Mouse (Mus musculus) frontal cortex, postnatal 36 days (tissue): ENCODE measurements around the gene Nuak2.
"Not testable (repeated sequence)": the region's sequence is repeated elsewhere in the genome, so short reads cannot be mapped to it uniquely, and the experiment has no call there.

Source experiments
- DNase-seq, 2 experiments: peaks; one replicate each; pipeline ENCODE4 v3.0.0; 2022; ENCODE audit warnings: low spot score in 2 of 2

The Nuak2 gene

DNA sequence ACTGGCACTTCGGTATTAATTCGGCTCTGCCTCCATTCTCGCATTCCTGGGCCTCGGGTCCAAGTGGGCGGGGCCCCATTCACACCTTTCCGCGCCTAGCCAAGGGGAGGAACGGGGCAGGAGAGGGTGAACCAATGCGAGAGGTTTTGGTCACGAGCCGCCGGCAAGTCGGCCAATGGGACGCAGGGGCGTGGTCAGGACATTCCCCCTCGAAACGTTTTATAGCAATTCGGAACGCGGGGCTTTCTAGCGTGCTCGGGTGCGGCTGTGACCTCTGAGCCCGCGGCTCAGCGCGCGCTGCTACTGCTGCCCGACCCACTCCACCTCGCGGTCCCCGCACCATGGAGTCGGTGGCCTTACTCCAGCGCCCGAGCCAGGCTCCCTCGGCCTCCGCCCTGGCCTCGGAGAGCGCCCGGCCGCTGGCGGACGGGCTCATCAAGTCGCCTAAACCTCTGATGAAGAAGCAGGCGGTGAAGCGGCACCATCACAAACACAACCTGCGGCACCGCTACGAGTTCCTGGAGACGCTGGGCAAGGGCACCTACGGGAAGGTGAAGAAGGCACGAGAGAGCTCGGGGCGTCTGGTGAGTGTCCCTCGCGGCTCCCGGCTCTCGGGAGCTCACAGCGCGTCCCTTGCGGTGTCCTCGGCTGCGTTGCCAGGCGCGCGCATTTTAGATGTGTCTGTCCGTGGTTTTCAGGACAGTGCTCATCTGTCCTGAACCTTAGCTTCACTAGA is at the start of gene Nuak2:
Gene Nuak2 (plus strand): TSS at position 238 of the 736 bp plus-strand sequence.
- peak; percentile 72 to 77 for DNase-seq

DNA sequence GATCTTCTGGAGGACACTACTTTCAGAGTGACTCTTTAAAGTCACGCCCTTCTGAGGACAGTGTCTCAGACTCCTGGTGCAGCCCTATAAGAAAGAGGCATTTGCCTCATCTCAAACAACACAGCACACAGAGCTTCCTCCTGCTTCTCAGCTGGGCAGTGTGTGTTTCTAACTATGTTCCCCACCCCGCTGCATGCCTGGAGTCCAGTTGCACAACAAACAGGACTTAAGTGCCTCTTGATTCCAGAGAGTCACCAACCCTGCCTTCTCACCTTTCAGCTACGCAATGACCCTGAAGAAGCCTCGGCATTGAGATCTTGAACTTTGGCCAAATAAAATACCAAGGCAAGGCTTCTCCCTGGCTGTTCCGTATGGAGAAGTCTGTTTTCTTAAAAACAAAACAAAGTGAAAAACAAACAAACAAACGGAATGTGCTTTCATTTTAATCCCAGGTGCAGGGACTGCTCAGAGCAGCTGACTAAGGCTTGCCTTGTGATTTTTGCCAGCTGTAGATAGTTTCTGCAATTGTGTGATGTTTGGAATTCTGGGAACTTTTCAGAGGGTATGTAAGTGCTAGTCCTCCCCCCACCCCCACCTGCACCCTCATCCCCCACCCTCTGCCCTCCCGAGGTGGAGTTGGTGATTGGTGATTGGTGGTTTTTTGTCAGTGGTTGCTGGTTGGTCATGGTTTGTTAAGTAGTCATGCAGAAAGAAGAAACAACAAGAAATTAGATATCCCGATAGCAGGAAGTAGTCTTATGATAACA is 49.0 kb upstream of the Nuak2 start:
- no peak for DNase-seq

GRCm38 (mm10) chr1:132267959-132268358 is 48.0 kb upstream of the Nuak2 start:
- peak in 1 of 2 experiments; percentile 37 for DNase-seq

DNA sequence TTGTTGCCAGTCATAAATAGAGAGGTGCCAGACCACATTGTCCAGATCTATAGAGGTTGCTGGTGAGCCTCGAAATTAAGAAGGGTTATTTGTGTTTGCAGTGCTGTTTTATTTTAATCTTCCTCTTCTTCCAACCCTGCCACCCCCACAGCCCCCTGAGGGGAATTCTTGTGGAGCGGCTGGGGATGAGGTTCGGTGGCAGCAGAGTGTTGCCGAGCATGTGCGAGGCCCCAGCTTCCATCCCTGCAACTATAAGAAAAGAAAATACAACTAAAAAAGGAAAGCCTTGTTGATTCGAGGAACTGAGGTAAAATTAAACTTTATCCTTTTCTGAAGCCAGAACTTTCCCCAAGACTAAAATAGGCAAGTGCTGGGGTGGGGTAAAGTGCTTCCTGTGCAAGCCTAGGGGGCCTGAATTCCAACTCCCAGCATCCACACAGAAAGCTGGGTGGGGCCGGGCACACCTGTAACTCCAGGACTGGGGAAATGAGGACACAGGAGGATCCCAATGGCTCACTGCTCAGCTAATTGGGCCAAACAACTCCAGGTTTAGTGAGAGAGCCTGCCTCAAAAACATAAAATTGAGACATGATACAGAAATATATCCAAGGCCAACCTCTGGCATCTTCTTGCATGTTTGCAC is 47.4 kb upstream of the Nuak2 start:
- DNase-seq = peak; percentile 17 to 50

DNA sequence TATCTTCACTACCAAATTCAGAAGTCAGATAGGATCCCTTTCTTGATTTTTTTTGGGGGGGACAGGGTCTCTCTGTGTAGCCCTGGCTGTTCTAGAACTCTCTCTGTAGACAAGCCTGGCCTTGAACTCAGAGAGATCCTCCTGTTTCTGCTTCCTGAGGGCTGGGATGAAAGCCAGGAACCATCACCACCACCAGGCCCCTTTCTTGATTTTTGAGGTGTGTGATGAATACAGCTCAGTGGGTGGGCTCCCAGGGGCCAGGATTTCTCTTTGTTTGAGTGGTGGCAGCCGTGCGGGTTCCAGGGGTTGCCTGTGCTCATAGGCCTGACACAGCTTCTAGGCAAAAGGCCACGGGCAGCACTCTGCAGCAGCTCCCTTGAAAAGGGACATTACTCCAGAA is 44.7 kb upstream of the Nuak2 start:
- DNase-seq = no peak

DNA sequence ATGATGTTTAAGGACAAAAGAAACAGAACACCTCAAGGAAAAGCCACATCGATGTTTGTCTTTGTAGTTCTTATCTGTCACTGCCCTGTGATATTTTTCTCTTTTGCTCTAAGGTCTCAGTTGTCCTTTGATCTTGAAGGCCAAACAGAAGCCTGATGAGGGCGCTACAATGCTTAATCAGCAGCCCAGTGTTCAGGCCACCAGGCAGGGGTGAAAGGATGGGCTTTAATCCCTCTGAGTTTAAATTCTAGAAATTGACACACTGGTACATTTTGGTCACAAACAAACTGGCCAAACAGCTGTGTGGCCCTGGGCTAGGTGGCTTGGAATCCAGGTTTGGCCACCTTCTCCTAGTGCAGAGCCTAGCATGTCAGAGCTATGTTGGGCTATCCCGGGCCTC is 39.2 kb upstream of the Nuak2 start:
- no peak for DNase-seq

- no peak for DNase-seq
These were observed 38.8 kb upstream of the Nuak2 start for GRCm38 (mm10) chr1:132277124-132277523.

DNA sequence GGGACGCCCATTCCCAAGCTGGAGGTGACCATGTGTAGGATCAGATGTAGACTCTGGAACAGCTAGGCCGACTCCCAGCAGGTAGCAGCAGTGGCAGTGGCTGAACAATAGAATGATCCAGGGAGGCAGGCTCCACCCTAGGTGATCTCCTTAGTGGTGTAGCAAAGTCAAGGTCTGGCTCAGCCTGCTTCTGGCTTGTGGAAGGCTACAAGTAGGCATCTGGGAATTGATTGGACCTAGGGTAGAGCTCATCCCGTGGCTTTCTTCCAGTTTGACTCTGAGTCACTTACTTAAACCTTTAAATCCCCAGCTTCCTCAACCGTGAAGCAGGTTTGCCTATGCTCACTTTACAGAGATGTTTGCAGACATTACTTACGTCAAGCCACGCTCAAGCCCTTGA is 35.3 kb upstream of the Nuak2 start:
- not testable (repeated sequence) for DNase-seq

- no peak for DNase-seq
These were observed 34.3 kb upstream of the Nuak2 start for GRCm38 (mm10) chr1:132281523-132282176.

DNA sequence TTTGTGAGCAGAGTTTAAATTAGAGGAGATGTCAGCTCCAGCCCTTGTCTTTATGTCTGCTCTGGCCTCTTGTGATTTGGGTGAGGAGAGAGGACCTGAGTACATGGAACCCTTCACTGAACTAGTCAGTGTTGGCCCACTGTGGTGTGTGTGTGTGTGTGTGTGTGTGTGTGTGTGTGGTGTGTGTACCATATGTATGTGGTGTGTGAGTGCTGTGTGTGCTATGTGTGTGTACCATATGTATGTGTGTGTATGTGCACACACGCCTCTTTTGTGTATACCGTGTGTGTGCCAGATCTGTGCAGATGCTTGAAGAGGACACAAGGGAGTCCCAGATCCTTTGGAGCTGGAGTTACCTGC is 33.8 kb upstream of the Nuak2 start:
- no peak for DNase-seq

GRCm38 (mm10) chr1:132283018-132283417 is 32.9 kb upstream of the Nuak2 start:
- no peak for DNase-seq

DNA sequence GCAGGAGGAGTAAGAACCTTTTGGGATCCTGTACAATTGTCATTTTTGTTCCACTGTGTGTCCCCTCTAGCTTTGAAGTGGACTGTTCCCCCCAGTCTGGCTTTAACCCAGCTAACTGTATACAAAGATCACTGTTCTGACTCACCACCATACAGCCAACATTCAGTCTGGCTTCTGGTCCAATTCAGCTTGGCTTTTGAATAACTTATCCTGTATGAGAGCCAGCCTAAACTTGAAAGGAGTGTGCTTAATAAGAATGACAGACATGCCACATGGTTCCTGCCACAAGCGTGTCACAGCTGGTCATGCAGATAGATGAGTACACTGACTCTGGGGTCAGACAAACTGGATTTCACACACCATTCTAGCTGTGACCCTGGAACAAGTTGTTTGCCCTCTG is 29.2 kb upstream of the Nuak2 start:
- DNase-seq = no peak

DNA sequence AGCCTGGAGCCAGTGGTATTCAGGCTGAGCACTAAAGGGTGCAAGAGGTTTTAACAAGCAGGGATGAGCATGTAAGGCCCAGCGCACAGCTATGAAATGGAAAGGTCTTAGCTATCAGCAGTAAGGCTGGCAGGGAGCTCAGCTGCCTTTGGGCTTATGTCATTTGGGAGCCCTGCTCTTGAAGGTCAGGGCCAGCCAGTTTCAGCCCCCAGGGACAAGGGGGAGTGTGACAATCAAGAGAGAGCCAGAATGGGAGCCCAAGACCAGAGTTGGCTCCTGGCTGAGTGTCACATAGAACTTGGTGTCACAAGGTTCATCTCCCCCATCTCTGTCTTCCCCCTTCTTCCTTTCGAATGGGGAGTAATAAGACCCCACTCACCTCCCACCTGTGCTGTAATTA is 28.5 kb upstream of the Nuak2 start:
- DNase-seq = no peak

DNA sequence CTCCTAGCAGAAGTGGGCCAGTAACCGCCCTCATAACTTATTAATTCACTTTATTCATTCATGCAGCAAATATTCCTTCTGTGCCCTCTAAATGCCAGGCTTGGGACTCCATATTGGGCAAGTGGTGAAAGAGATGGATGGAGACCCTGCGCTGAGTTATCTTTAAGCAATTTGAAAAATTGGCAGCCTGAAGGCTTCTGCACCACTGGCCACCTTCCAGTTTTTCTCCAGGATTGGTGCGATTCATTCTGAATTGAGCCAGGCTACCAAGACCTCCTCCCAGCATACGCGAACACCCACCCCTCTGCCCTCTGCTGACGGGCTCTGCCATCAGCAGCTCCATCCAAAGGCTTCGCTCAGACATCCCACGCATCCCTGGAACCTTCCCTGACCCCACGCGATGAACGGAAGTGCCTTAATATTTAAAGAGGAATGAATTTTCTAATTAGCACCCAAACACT is 27.9 kb upstream of the Nuak2 start:
- no peak for DNase-seq

GRCm38 (mm10) chr1:132289965-132290364 is 26.0 kb upstream of the Nuak2 start:
- no peak for DNase-seq

- no peak for DNase-seq
These were observed 24.8 kb upstream of the Nuak2 start for GRCm38 (mm10) chr1:132290921-132291675.

DNA sequence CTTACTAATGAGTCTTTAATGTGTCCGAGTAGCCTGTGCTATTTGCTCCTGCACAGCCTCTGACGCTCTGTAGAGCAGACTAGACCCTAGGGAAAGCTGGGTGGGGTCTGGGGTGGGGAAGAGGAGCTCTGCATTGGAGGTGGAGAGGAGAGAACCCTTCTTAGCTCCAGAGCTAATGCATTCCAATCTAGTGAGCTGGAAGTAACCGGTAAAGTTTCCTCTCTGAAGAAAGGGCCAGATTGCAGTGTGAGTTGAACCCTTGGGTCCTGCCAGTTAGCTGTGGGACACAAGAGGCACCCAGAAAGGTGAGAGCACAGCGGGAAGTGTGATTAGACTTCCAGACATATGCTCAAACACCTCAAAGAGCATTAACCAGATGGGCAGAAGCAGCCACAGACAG is 24.2 kb upstream of the Nuak2 start:
- DNase-seq = no peak

DNA sequence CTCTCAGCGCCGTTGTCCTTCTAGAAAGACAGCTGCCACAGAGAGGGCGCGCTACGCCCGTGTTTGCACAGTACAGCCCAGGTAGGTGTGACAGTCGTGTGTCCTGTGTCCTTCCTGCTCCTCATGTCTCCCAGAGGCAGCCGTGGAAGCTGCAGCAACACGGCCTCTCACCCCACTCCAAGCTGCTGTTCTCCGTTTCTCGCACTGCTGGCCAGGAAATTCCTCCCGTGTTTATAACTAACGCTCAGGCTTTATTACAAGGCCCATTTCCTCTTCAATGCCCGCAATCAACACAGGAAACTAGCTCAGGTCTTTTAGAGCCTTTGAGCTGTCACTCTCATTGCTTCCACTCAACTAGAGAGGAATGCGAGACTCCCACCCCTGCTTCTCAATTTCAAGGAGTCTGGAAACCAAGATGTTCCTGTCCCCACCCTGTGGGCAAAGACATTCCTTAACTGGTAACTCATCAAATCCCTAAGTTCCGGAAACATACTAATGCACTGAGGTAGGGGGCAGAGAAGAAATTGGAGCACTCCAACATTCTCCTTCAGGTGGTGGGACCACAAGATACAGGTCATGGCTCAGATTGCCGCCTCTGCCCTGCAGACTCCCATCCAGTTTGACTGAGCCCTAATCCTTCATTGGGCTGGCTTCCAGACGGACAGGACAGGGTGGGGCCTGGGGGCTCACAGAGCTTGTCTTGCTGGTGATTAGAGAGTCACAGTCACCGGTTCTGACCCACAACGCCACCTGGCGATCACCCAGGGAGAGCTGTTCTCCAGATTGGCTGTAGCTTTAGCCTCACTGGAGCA is 23.4 kb upstream of the Nuak2 start:
- no peak for DNase-seq

GRCm38 (mm10) chr1:132295506-132295905 is 20.4 kb upstream of the Nuak2 start:
- no peak for DNase-seq

- DNase-seq = peak in 1 of 2 experiments; percentile 29
These were observed 19.9 kb upstream of the Nuak2 start for GRCm38 (mm10) chr1:132296051-132296450.

DNA sequence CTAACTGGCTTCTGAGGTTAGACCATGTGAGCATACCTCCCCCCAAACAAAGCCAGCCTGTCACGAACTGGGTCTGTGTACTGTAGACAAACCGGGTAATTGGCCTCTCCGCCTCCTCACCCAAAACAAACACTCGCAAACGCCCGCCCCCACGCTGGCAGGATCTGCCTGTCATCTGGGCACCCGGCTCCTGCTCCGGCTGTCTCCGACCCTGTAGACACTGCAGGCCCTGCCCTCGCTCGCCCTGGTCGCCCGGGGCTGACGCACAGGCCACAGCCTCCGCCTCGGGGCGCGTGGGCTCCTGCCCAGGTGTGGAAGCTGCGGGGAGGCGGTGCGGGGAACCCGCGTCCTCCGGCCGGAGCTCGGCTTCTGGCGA is 17.5 kb upstream of the Nuak2 start, which contains the start of gene Klhdc8a:
Gene Klhdc8a (plus strand): TSS at position 202 of the 376 bp plus-strand sequence.
- DNase-seq = peak; percentile 60 to 61
